Mouse (Mus musculus) hindbrain, embryonic 12.5 days (tissue): ENCODE results near the gene Sgf29. TPM values are rescaled to one million over a fixed set of nuclear protein-coding genes. Genes with fewer than 3 reads are reported as not detected.

Experiments used
- ATAC-seq: fragments of 200-750 bp; cut with Nextera tagmentation; 2 replicates; pipeline ENCODE4 v1.8.0; 2017; ENCODE audit warnings: moderate TSS enrichment; ENCODE audit not compliant: low FRiP score
- H3K27ac ChIP-seq: fragments of 300-500 bp; sonication (generic); 2 replicates; pipeline ENCODE4 v1.5.1; 2016; ENCODE audit warnings: mild to moderate bottlenecking
- H3K27me3 ChIP-seq: fragments of 300-500 bp; sonication (generic); 2 replicates; pipeline ENCODE4 v1.6.1; 2016; ENCODE audit warnings: mild to moderate bottlenecking
- H3K36me3 ChIP-seq: fragments of 300-500 bp; sonication (generic); 2 replicates; pipeline ENCODE4 v1.6.1; 2016; ENCODE audit warnings: mild to moderate bottlenecking
- H3K4me1 ChIP-seq: fragments of 300-500 bp; sonication (generic); 2 replicates; pipeline ENCODE4 v1.6.1; 2016
- H3K4me2 ChIP-seq: fragments of 300-500 bp; sonication (generic); replicated peaks from 2 replicates; pipeline ENCODE4 v1.6.1; 2016; ENCODE audit warnings: mild to moderate bottlenecking
- H3K4me3 ChIP-seq: fragments of 300-500 bp; sonication (generic); 2 replicates; pipeline ENCODE4 v1.5.1; 2016; ENCODE audit warnings: mild to moderate bottlenecking
- H3K9ac ChIP-seq: fragments of 300-500 bp; sonication (generic); 2 replicates; pipeline ENCODE4 v1.6.1; 2016; ENCODE audit warnings: mild to moderate bottlenecking, moderate library complexity
- H3K9me3 ChIP-seq: fragments of 300-500 bp; sonication (generic); replicated peaks from 2 replicates; pipeline ENCODE4 v1.6.1; 2016; ENCODE audit warnings: mild to moderate bottlenecking
- WGBS: fragments of 180-500 bp; shearing (Covaris S2); methylation state at CpG from one replicate; pipeline ENCODE4 v1.1.7; 2016; 5-methylcytosine and 5-hydroxymethylcytosine counted together
- polyA plus RNA-seq: library from polyadenylated mRNA; unstranded; fragments of >200 nt; fragmentation: Nextera tagmentation; extraction: Ambion mirVana; gene quantifications from 2 replicates; pipeline ENCODE4 v1.2.1, GENCODE M21; 2016

Gene Sgf29
- polyA plus RNA-seq, 1 experiment from 2014 or later, result 40.6 TPM

GRCm38 (mm10) chr7:126645708-126646107 lies 3.4 kb upstream of the Sgf29 start:
- no peaks in the 10 kb centered on the region for H3K27me3 ChIP-seq
- H3K27ac ChIP-seq, result no peak overlapping the region
- H3K36me3 ChIP-seq, result no peaks in the 10 kb centered on the region
- H3K9ac ChIP-seq, result no peak overlapping the region
- no peak for ATAC-seq
- no peak overlapping the region for H3K4me3 ChIP-seq
- peaks cover 11% of the 10 kb centered on the region for H3K4me1 ChIP-seq
- 69% methylated on average over 5 of the region's 5 CpGs for WGBS
- no peak overlapping the region for H3K4me2 ChIP-seq
- H3K9me3 ChIP-seq, result no peaks in the 10 kb centered on the region

GRCm38 (mm10) chr7:126648486-126648885 lies 623 bp upstream of the Sgf29 start:
- Histone ChIP-seq H3K4me2 (peak overlapping the region; percentile 84), H3K36me3 (no peaks in the 10 kb centered on the region), H3K27ac (peak overlapping the region; percentile 95; the same call in 1 of the 2 replicates), H3K27me3 (no peaks in the 10 kb centered on the region), H3K4me3 (no peak overlapping the region), H3K9ac (no peak overlapping the region), H3K9me3 (no peaks in the 10 kb centered on the region), H3K4me1 (peaks cover 11% of the 10 kb centered on the region)
- WGBS, result 77% methylated on average over 4 of the region's 4 CpGs
- ATAC-seq, result no peak

GRCm38 (mm10) chr7:126650852-126651251 lies 1.7 kb downstream of the Sgf29 start:
- peaks cover 11% of the 10 kb centered on the region for H3K4me1 ChIP-seq
- no peak for ATAC-seq
- H3K4me3 ChIP-seq, result no peak overlapping the region
- H3K9me3 ChIP-seq, result no peaks in the 10 kb centered on the region
- H3K27ac ChIP-seq, result no peak overlapping the region
- 80% methylated on average over 2 of the region's 2 CpGs for WGBS
- no peak overlapping the region for H3K4me2 ChIP-seq
- no peak overlapping the region for H3K9ac ChIP-seq
- no peaks in the 10 kb centered on the region for H3K27me3 ChIP-seq
- H3K36me3 ChIP-seq, result no peaks in the 10 kb centered on the region

- Histone ChIP-seq H3K27ac (no peak overlapping the region), H3K9ac (no peak overlapping the region), H3K27me3 (no peaks in the 10 kb centered on the region), H3K36me3 (no peaks in the 10 kb centered on the region), H3K4me1 (peaks cover 7% of the 10 kb centered on the region), H3K4me3 (no peak overlapping the region), H3K4me2 (no peak overlapping the region), H3K9me3 (no peaks in the 10 kb centered on the region)
- 84% methylated on average over 2 of the region's 2 CpGs for WGBS
- ATAC-seq, result no peak
Measured at GRCm38 (mm10) chr7:126653991-126654390, 4.9 kb downstream of the Sgf29 start.

- H3K36me3 ChIP-seq, result 0 out of 2 replicates have a peak, but pooled peaks cover under 1% of the 10 kb centered on the region
- H3K9me3 ChIP-seq, result no peaks in the 10 kb centered on the region
- no peak overlapping the region for H3K9ac ChIP-seq
- WGBS, result 97% methylated on average over 3 of the region's 3 CpGs
- no peaks in the 10 kb centered on the region for H3K27me3 ChIP-seq
- H3K4me2 ChIP-seq, result no peak overlapping the region
- H3K27ac ChIP-seq, result no peak overlapping the region
- no peak for ATAC-seq
- H3K4me3 ChIP-seq, result no peak overlapping the region
- H3K4me1 ChIP-seq, result no peaks in the 10 kb centered on the region
Measured at GRCm38 (mm10) chr7:126655695-126656094, 6.6 kb downstream of the Sgf29 start.

GRCm38 (mm10) chr7:126657522-126657921 lies 8.4 kb downstream of the Sgf29 start:
- Histone ChIP-seq H3K4me2 (no peak overlapping the region), H3K9me3 (no peaks in the 10 kb centered on the region), H3K27me3 (no peaks in the 10 kb centered on the region), H3K4me1 (no peaks in the 10 kb centered on the region), H3K4me3 (no peak overlapping the region), H3K36me3 (0 out of 2 replicates have a peak, but pooled peaks cover 5% of the 10 kb centered on the region), H3K9ac (no peak overlapping the region), H3K27ac (no peak overlapping the region)
- WGBS, result 88% methylated on average over 1 of the region's 1 CpGs
- no peak for ATAC-seq

GRCm38 (mm10) chr7:126659771-126660170 lies 10.7 kb downstream of the Sgf29 start:
- no peak overlapping the region for H3K4me2 ChIP-seq
- H3K36me3 ChIP-seq, result peaks cover 23% of the 10 kb centered on the region
- no peaks in the 10 kb centered on the region for H3K27me3 ChIP-seq
- no peak for ATAC-seq
- no peaks in the 10 kb centered on the region for H3K9me3 ChIP-seq
- 92% methylated on average over 3 of the region's 3 CpGs for WGBS
- H3K27ac ChIP-seq, result no peak overlapping the region
- H3K4me1 ChIP-seq, result no peaks in the 10 kb centered on the region
- H3K4me3 ChIP-seq, result no peak overlapping the region
- no peak overlapping the region for H3K9ac ChIP-seq

- Histone ChIP-seq H3K36me3 (peaks cover 37% of the 10 kb centered on the region), H3K27ac (no peak overlapping the region), H3K4me2 (0 out of 2 replicates have a peak overlapping the region, but pooled peaks have one; percentile 0), H3K27me3 (no peaks in the 10 kb centered on the region), H3K4me3 (no peak overlapping the region), H3K4me1 (no peaks in the 10 kb centered on the region), H3K9me3 (no peaks in the 10 kb centered on the region), H3K9ac (peak overlapping the region; percentile 5; the same call in 1 of the 2 replicates)
- WGBS, result 68% methylated on average over 8 of the region's 8 CpGs
- ATAC-seq, result no peak
Measured at GRCm38 (mm10) chr7:126663646-126664045, 14.5 kb downstream of the Sgf29 start.

- Histone ChIP-seq H3K9ac (no peak overlapping the region), H3K27ac (no peak overlapping the region), H3K27me3 (no peaks in the 10 kb centered on the region), H3K4me3 (no peak overlapping the region), H3K4me2 (no peak overlapping the region), H3K9me3 (no peaks in the 10 kb centered on the region), H3K36me3 (peaks cover 40% of the 10 kb centered on the region), H3K4me1 (no peaks in the 10 kb centered on the region)
- WGBS, result 98% methylated on average over 3 of the region's 3 CpGs
- ATAC-seq, result no peak
Measured at GRCm38 (mm10) chr7:126665269-126665668, 16.2 kb downstream of the Sgf29 start.

GRCm38 (mm10) chr7:126667495-126668090 lies 18.5 kb downstream of the Sgf29 start:
- no peak overlapping the region for H3K9ac ChIP-seq
- 89% methylated on average over 9 of the region's 9 CpGs for WGBS
- no peak overlapping the region for H3K27ac ChIP-seq
- no peak overlapping the region for H3K4me3 ChIP-seq
- peaks cover 55% of the 10 kb centered on the region for H3K36me3 ChIP-seq
- H3K4me1 ChIP-seq, result no peaks in the 10 kb centered on the region
- H3K4me2 ChIP-seq, result no peak overlapping the region
- no peak for ATAC-seq
- H3K27me3 ChIP-seq, result no peaks in the 10 kb centered on the region
- H3K9me3 ChIP-seq, result no peaks in the 10 kb centered on the region

- ATAC-seq, result no peak
- Histone ChIP-seq H3K4me3 (no peak overlapping the region), H3K27me3 (no peaks in the 10 kb centered on the region), H3K9ac (no peak overlapping the region), H3K9me3 (no peaks in the 10 kb centered on the region), H3K36me3 (peaks cover 59% of the 10 kb centered on the region), H3K4me2 (no peak overlapping the region), H3K4me1 (no peaks in the 10 kb centered on the region), H3K27ac (no peak overlapping the region)
- 88% methylated on average over 5 of the region's 5 CpGs for WGBS
Measured at GRCm38 (mm10) chr7:126668452-126668851, 19.3 kb downstream of the Sgf29 start.

- no peak for ATAC-seq
- no peak overlapping the region for H3K4me3 ChIP-seq
- H3K4me1 ChIP-seq, result no peaks in the 10 kb centered on the region
- no peak overlapping the region for H3K9ac ChIP-seq
- H3K27me3 ChIP-seq, result no peaks in the 10 kb centered on the region
- WGBS, result 95% methylated on average over 3 of the region's 3 CpGs
- H3K36me3 ChIP-seq, result peaks cover 47% of the 10 kb centered on the region
- no peak overlapping the region for H3K27ac ChIP-seq
- H3K9me3 ChIP-seq, result no peaks in the 10 kb centered on the region
- H3K4me2 ChIP-seq, result no peak overlapping the region
Measured at GRCm38 (mm10) chr7:126670152-126670551, 21.0 kb downstream of the Sgf29 start.

GRCm38 (mm10) chr7:126672111-126672510 lies 23.0 kb downstream of the Sgf29 start:
- Histone ChIP-seq H3K36me3 (peaks cover 42% of the 10 kb centered on the region), H3K27ac (no peak overlapping the region), H3K9me3 (no peaks in the 10 kb centered on the region), H3K9ac (no peak overlapping the region), H3K27me3 (no peaks in the 10 kb centered on the region), H3K4me3 (no peak overlapping the region), H3K4me2 (no peak overlapping the region), H3K4me1 (no peaks in the 10 kb centered on the region)
- no peak for ATAC-seq
- WGBS, result 93% methylated on average over 9 of the region's 9 CpGs
